Mouse (Mus musculus): Measurements from ENCODE around the gene Entpd5. TPM values are rescaled to one million over a fixed set of nuclear protein-coding genes. Genes with fewer than 3 reads are reported as not detected.

Gene Entpd5
- polyA plus RNA-seq, 1 experiment from 2014 or later: 85.5 TPM

- Histone ChIP-seq H3K27ac (peak overlapping the region; percentile 82), H3K27me3 (ENCODE audit: insufficient read depth, low read length) (no peaks in the 10 kb centered on the region), H3K4me3 (replicated peaks; ENCODE audit: low read depth, low read length) (no peak overlapping the region), H3K4me1 (replicated peaks; ENCODE audit: insufficient read depth, low read length) (no peaks in the 10 kb centered on the region), H3K36me3 (ENCODE audit: insufficient read depth, low read length) (no peaks in the 10 kb centered on the region; the same call in 1 of the 2 replicates), H3K9me3 (replicated peaks; ENCODE audit: low read length) (no peaks in the 10 kb centered on the region), H3K4me2 (ENCODE audit: low read length) (peak overlapping the region; percentile 21; the same call in 1 of the 2 replicates), H3K9ac (ENCODE audit: low read depth, low read length) (0 out of 2 replicates have a peak overlapping the region, but pooled peaks have one; percentile 18)
- ATAC-seq (replicated peaks; ENCODE audit: low FRiP score, low read depth) (no peak), DNase-seq (ENCODE audit: low spot score) (no peak)
- TF ChIP-seq CTCF (IDR thresholded peaks at IDR 0.05; ENCODE audit: low read depth): no peak
- WGBS: 75% methylated on average over 3 of the region's 3 CpGs
Observed at GRCm38 (mm10) chr12:84400068-84400467, 8.8 kb downstream of the Entpd5 start.

GRCm38 (mm10) chr12:84399663-84400062 is 9.2 kb downstream of the Entpd5 start:
- Histone ChIP-seq H3K27ac (peak overlapping the region; percentile 82), H3K9me3 (replicated peaks; ENCODE audit: low read length) (no peaks in the 10 kb centered on the region), H3K9ac (ENCODE audit: low read depth, low read length) (0 out of 2 replicates have a peak overlapping the region, but pooled peaks have one; percentile 18), H3K36me3 (ENCODE audit: insufficient read depth, low read length) (no peaks in the 10 kb centered on the region; the same call in 1 of the 2 replicates), H3K4me2 (ENCODE audit: low read length) (peak overlapping the region; percentile 21; the same call in 1 of the 2 replicates), H3K4me1 (replicated peaks; ENCODE audit: insufficient read depth, low read length) (no peaks in the 10 kb centered on the region), H3K4me3 (replicated peaks; ENCODE audit: low read depth, low read length) (no peak overlapping the region), H3K27me3 (ENCODE audit: insufficient read depth, low read length) (no peaks in the 10 kb centered on the region)
- WGBS: 51% methylated on average over 9 of the region's 9 CpGs
- DNase-seq (ENCODE audit: low spot score) (no peak), ATAC-seq (replicated peaks; ENCODE audit: low FRiP score, low read depth) (no peak)
- no peak for TF ChIP-seq CTCF (IDR thresholded peaks at IDR 0.05; ENCODE audit: low read depth)

- H3K27ac ChIP-seq: peak overlapping the region; percentile 82
- 79% methylated on average over 9 of the region's 9 CpGs for WGBS
Observed at GRCm38 (mm10) chr12:84399135-84399534, 9.7 kb downstream of the Entpd5 start.

GRCm38 (mm10) chr12:84398629-84399028 is 10.2 kb downstream of the Entpd5 start:
- no peaks in the 10 kb centered on the region for H3K9me3 ChIP-seq (replicated peaks; ENCODE audit: low read length)
- H3K9ac ChIP-seq (ENCODE audit: low read depth, low read length): no peak overlapping the region
- H3K27ac ChIP-seq: no peak overlapping the region
- no peaks in the 10 kb centered on the region for H3K4me1 ChIP-seq (replicated peaks; ENCODE audit: insufficient read depth, low read length)
- no peaks in the 10 kb centered on the region; the same call in 1 of the 2 replicates for H3K36me3 ChIP-seq (ENCODE audit: insufficient read depth, low read length)
- H3K27me3 ChIP-seq (ENCODE audit: insufficient read depth, low read length): no peaks in the 10 kb centered on the region
- H3K4me3 ChIP-seq (replicated peaks; ENCODE audit: low read depth, low read length): no peak overlapping the region
- TF ChIP-seq CTCF (IDR thresholded peaks at IDR 0.05; ENCODE audit: low read depth): no peak
- no peak for ATAC-seq (replicated peaks; ENCODE audit: low FRiP score, low read depth)
- H3K4me2 ChIP-seq (ENCODE audit: low read length): no peak overlapping the region
- DNase-seq (ENCODE audit: low spot score): no peak
- 69% methylated on average over 5 of the region's 5 CpGs for WGBS

More at GRCm38 (mm10) chr12:84399135-84399534, 9.7 kb downstream of the Entpd5 start:
- H3K4me3 ChIP-seq (replicated peaks; ENCODE audit: low read depth, low read length): no peak overlapping the region
- H3K4me1 ChIP-seq (replicated peaks; ENCODE audit: insufficient read depth, low read length): no peaks in the 10 kb centered on the region
- no peaks in the 10 kb centered on the region; the same call in 1 of the 2 replicates for H3K36me3 ChIP-seq (ENCODE audit: insufficient read depth, low read length)
- H3K9me3 ChIP-seq (replicated peaks; ENCODE audit: low read length): no peaks in the 10 kb centered on the region
- no peak overlapping the region for H3K9ac ChIP-seq (ENCODE audit: low read depth, low read length)
- H3K4me2 ChIP-seq (ENCODE audit: low read length): peak overlapping the region; percentile 21; the same call in 1 of the 2 replicates
- DNase-seq (ENCODE audit: low spot score): no peak
- no peak for ATAC-seq (replicated peaks; ENCODE audit: low FRiP score, low read depth)
- no peaks in the 10 kb centered on the region for H3K27me3 ChIP-seq (ENCODE audit: insufficient read depth, low read length)
- TF ChIP-seq CTCF (IDR thresholded peaks at IDR 0.05; ENCODE audit: low read depth): no peak

- ATAC-seq (replicated peaks; ENCODE audit: low FRiP score, low read depth): no peak
- Histone ChIP-seq H3K36me3 (ENCODE audit: insufficient read depth, low read length) (peaks cover 4% of the 10 kb centered on the region; the same call in 1 of the 2 replicates), H3K9ac (ENCODE audit: low read depth, low read length) (no peak overlapping the region), H3K4me2 (ENCODE audit: low read length) (no peak overlapping the region), H3K27me3 (ENCODE audit: insufficient read depth, low read length) (no peaks in the 10 kb centered on the region), H3K9me3 (replicated peaks; ENCODE audit: low read length) (no peaks in the 10 kb centered on the region), H3K4me1 (replicated peaks; ENCODE audit: insufficient read depth, low read length) (no peaks in the 10 kb centered on the region), H3K27ac (no peak overlapping the region), H3K4me3 (replicated peaks; ENCODE audit: low read depth, low read length) (no peak overlapping the region)
- no peak for DNase-seq (ENCODE audit: low spot score)
- no peak for TF ChIP-seq CTCF (IDR thresholded peaks at IDR 0.05; ENCODE audit: low read depth)
Observed at GRCm38 (mm10) chr12:84397685-84398084, 11.1 kb downstream of the Entpd5 start.

- Histone ChIP-seq H3K27ac (peak overlapping the region; percentile 25; the same call in 1 of the 2 replicates), H3K4me3 (replicated peaks; ENCODE audit: low read depth, low read length) (no peak overlapping the region), H3K27me3 (ENCODE audit: insufficient read depth, low read length) (no peaks in the 10 kb centered on the region), H3K4me1 (replicated peaks; ENCODE audit: insufficient read depth, low read length) (no peaks in the 10 kb centered on the region), H3K9me3 (replicated peaks; ENCODE audit: low read length) (no peaks in the 10 kb centered on the region), H3K9ac (ENCODE audit: low read depth, low read length) (no peak overlapping the region), H3K4me2 (ENCODE audit: low read length) (no peak overlapping the region), H3K36me3 (ENCODE audit: insufficient read depth, low read length) (peaks cover 7% of the 10 kb centered on the region; the same call in 1 of the 2 replicates)
- no peak for ATAC-seq (replicated peaks; ENCODE audit: low FRiP score, low read depth)
- DNase-seq (ENCODE audit: low spot score): no peak
- TF ChIP-seq CTCF (IDR thresholded peaks at IDR 0.05; ENCODE audit: low read depth): no peak
- WGBS: 63% methylated on average over 14 of the region's 14 CpGs
Observed at GRCm38 (mm10) chr12:84396947-84397679, 11.7 kb downstream of the Entpd5 start.
